Mouse (Mus musculus) 3134 (cell line): ENCODE measurements at regions not wholly inside any gene's neighbourhood (a gene's known extent, or its start where the extent isn't known, plus 50 kb on each side); places are given as distances from the start of the nearest gene placed in this dataset.

ENCODE experiments used
- DNase-seq: peaks from one replicate; pipeline ENCODE4 v3.0.0-alpha.2; 2011; ENCODE audit warnings: low spot score; ENCODE audit not compliant: insufficient read length; ENCODE audit errors: extremely low read depth

DNA sequence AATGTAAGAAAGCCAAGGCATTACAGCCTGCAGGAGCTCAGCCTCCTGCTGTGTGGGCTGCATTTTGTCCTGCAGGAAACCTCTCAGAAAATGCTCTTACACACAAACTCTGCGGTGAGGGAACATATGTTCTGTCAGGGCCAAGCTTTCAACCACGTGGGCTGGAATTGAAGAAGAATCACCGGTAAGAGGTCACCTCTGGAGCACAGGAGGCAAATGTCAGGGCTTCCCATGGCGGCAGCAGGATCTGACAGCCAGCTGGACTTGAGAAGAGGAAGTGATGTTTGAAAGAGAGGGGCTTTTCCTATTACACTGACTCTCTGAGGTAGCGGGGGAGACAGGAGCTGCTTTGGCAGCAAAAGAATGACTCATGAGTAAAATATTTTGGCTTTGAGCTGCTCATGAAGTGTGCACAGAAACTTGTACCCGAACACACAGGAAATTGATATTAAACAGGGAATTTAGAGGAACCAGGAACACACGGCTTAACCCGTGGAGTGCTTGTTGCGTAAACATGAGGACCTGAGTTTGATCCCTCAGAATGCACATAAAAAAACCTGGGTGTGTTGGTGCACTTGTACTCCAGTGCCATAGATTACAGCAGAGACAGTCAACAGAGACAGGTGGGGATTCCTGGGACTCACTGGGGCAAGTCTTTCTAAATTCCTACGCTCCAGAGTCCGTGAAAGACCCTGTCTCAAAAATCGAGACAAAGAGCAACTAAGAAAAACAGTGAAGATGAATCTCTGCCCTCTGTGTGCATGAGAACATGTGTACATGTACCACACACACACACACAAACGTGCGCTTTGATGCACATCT lies 848.1 kb upstream of the A1bg start:
- DNase-seq: peak; percentile 36

DNA sequence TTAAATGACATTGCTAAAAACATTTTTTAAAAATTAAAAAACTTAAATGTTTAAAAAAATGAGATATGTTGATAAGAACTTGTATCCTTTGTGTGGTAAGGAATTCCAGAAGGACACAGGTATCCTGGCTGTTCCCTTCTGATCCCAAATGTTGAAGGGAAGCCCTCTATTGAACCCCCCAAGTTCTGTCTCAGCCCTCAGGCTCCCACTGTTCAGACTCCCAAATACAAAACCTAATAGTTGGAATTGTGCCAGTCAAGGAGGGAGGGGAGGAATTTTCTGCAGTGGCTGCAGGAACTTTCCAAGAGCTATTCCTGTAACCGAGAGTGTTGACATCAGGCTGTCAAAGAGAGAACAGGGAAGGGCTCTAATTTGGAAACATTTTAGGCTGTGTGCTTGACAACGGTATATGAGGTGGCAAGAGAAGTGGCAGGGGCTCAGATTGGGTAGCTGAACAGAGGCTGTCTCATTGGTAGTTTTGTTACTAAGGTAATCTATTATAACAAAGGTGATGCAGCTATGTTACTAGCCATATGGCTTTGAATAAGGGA lies 843.8 kb upstream of the A1bg start:
- no peak for DNase-seq

DNA sequence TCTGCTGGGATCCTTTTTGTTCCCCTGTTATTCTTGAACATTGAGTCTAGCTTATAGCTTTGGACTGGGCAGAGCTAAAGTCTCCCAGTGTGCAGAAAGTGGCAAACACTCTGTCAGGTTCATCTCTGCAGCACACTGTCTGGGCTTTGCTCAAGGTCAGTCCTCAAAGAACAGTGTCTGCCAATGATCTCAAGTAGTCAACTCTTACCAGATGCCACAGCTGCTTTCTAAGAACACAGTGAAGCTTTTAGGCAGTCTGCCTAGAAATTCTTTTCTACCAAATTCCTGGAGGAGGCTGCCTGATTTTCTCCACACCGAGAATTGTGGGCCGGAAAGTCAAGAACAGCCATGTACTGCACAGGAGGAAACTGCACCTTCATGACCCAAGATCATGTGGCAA lies 831.0 kb upstream of the A1bg start:
- no peak for DNase-seq

DNA sequence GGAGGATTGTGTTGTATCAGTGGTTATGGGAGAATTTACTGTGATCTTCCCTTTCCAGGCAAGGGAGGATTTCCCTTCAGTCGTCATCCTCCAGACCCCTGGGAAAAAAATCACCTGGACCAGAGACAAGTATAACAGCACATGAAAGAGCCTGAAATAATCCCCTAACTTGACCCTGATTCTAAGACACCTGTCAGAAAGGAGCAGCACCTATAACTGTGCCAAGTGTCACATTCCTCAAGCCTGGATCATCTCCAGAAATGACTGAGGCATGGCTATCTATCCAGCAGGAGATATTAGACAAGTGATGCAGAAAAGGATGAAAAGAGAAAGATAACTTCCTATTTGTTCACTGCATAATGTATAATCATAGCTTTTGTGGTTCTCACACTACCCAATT lies 800.9 kb upstream of the A1bg start:
- DNase-seq: no peak

DNA sequence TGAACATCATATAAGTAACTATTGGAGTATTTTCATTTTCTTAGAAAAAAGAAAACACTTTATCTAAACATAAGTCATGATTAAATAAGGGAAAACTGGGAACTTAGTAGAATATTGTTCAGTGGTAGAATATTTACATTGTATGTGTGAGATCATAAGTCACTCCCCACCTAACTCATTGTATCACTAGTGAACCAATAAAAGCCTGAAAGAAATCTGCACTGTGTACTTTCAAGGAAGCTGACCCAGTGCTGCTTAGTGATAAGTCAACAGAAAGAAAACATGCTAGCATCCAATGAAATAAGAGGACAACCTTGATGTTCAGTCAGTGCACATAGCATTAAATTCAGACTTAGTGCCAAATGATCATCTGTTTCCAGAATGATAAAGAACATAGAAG lies 795.7 kb upstream of the A1bg start:
- DNase-seq: no peak

DNA sequence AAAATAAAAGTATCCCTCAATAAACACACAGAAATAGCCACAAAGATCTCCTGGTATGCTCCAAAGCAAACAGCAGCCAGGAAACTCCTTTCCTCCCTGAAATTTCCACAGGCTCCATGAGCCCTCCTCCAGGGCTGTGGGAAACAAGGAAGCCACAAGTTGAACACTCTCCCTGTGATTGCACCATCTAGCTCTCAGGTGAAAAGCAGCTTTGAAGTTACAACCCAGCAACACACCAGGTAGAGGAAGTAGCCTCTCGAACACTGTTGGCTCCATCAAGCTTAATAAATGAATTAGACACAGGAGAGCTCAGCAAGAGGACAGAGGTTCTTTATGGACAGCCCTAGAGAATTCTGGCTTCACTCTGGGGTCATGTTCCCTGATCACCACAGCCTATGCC lies 794.4 kb upstream of the A1bg start:
- no peak for DNase-seq

DNA sequence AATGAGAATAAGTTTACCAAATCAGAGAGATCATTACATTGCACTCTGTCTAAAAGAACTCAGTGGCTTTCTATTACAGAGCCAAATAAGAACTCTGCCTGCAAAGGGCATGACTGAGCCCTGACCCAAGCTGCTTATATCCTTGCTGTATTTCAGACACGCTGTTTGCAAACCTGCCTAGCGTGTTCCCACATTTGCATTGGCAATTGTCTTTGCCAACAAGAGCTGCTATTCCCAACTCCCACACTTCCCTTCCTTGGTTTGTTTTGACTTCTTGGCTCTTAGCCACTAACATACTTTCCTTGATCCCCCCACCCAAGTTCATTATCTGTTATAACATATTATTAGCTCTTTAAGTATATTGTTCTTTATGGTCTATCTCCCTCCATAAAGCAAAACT lies 791.1 kb upstream of the A1bg start:
- no peak for DNase-seq

DNA sequence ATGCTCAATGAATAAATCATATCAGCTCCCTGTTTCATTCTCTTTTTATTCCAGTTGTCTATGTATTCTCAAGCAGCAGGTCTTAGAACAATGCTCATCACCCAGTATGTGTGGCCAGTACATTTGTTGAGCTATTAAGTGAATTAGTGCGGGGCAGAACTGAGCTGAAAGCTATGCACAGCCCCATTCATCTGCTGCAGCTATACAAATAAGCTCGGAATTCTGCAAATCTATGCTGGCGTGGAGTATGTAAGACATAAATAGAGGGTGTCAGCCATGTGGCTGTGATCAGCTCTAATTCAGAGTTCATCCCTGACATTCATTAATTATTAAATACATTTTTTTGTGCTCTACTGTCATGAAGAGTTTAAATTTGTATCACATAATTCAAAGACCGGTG lies 786.1 kb upstream of the A1bg start:
- DNase-seq: no peak

DNA sequence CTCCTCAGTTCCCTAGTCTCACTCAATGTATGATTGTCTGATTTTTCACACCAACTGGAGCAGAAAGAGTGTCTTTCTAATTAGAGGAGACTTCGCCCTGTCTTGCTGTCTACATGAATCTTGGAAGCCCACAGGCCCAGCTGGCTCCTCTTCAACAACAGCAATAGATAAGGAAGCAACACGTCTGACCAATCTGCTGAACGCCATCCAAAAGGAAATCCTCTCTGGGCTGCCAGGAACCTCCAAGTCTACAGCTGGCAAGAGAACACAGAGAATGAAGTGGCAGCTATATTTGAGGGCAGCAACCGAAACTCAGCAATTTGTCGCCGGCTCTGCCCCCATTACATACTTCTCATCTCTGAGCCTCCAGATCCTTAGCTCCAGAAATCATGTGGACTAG lies 785.1 kb upstream of the A1bg start:
- no peak for DNase-seq

DNA sequence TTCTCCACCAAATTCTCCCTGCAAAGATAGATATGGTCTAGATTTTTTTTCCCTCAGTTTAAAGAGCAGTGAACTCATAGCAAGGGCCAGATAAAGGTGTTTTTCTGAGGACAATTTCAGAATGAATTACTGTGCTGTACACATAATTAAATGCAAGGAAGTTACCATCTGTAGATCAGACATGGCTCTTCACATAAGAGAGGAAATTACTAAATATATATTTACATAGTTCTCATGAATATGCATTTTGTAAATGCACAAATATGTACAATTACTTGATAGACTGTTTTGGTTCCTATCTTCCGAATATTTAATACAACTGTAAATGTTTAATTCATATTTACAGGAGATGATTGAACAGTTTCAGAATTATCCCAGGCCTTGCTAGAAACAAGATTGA lies 769.9 kb upstream of the A1bg start:
- no peak for DNase-seq

DNA sequence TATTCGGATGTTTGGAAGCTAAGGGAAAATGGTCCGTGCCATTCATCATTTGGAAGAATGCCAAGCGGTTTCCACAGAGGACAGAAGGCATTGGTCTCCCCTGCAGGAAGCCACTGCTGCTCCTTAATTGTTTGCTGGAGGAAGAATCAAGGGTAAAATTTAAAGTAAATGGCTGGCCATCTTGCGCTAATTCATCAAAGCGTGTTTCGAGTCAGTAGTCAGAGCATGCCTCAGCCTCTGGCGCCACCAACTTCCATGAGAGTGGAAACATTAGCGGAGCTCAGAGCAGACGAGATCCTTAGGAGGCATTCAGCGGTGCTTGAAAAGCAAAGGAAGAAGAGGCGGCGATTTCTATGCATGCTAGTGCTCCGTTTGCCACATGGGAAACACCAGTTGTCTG lies 767.6 kb upstream of the A1bg start:
- DNase-seq: no peak

DNA sequence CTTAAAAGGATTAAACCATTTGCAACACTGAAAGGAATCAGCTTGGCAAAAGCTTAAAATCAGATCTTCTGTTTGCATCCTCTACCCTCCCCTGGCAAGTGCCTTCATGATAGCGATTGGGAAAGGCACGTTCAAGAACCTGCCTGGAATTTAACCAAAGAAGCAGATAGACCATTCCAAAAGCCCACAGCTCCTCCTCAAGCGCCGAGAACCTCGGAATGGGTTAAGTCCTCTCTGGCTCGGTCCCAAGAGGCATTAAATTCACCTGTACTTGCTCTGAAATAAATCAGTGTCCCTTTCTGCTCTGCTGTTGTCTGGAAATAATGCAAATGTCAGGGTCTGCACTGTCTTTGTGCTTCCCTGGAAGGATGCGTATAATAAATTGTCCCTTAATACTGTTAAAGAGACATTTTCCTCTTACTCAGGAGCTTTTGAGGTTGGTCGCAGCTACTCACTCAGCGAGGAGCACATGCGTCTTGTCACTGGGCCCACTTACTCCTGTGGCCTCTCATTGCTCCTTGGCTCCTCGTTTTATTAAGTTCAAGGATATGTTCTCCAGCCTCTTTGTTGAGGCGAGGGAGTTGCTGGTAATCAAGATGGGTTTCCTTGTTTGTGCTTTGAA lies 767.1 kb upstream of the A1bg start:
- no peak for DNase-seq

DNA sequence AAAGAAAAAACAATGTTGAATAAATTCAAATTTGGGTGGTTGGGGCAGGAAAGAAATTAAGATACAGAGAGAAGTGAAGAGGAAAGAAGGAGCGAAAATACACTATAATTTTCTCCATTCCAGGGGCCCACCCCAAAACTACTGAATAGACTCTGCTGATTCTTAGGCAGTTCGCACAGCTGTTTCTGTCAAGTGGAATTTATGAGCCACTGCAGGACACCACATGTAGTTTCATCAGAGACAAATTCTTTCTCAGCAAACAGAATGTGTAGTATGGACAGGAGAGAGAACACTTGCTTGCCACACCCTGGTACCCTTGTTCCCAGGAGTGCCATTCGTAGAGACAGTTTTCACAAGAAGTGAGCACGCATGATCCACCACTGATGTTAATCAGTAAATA lies 760.2 kb upstream of the A1bg start:
- no peak for DNase-seq

DNA sequence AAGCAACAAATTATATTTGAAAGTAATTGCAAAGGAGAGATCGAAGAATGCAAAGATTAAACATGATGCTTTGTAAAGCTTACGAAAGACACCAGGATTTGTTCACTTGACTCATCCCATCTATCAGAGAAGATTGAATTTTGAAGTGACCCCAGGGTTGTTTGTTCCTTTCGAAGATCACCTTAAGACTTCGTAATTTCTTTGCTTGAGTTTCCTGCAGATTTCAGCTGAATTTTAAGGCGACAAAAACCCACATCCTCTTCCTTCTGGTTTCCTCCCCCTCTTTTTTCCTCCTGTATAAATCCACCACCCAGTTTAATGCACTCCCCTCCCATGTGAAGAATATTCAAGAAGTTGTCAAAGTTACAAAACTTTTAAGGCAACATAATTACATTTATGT lies 747.7 kb upstream of the A1bg start:
- DNase-seq: no peak

DNA sequence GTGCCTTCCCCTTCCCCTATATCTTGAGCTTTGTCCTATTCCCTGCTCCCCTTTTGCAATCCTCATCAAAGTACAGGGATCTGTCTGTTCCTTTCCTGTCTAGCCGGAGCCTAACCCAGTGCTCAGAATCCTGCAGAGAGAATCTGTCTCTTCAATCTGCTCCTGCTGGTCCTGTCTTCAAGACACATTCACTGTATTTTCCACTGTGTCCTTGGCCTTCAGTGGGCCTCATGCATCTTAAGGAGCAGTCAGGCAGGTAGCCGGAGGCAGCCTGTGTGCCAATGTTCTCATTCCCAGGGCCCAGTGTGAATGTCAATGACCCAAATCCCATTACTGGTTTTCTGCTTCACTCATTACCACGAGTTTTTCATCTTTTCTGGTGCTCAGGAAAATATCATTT lies 737.8 kb upstream of the A1bg start:
- DNase-seq: no peak

DNA sequence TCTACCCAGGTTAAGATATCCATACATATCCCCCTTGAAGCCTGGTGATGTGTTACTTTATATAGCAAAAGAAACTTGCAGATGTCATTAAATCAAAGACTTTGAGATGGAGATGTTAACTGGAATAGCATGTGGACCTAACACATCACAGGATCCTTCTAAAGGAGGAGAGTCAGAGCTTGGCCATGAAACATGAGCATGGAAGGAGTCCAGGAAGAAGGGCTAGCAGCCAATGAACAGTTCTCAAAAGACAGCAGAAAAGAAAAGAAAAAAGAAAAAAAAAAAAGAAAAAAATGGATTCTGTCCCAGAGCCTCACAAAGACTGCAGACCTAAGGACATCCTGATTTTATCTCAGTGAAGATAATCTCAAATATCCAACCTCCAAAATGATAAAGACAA lies 734.1 kb upstream of the A1bg start:
- DNase-seq: no peak

DNA sequence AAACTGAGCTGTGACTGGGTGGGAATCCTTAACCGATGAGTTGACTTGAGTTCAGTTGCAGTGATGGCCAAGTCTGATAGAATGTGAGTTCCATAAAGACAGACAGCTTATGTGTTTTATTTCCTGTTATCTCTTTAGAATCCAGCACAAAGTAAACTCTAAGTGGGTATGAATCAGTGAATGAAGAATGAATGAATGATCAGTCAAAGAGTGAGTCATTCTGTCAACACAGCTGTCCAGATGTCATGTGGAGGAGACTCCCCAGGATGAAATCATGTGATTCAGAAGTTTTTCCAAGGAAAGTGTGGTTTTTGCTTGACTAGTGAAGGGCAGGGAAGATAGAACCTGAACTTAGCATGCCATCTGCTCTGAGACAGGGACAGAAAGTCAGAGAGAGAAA lies 732.0 kb upstream of the A1bg start:
- DNase-seq: peak; percentile 17

DNA sequence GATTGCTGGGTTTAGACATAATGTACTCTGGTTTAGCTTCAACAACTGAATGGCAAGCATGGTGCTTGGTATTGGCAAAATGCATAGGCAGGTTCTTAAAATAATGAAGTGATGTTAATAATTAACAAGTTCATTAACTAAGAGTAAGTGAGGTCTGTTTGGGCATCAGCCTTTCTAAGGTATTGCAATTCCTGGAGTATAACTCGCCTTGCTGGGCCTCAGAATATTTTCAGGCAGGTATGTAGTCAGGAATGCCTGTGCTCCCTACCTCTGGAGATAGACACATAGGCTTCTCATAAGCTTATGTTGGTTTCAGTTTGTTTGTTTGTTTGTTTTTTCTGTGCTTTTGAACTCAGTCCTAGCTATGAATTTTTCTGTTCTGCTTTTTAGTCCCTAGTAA lies 731.0 kb upstream of the A1bg start:
- no peak for DNase-seq

DNA sequence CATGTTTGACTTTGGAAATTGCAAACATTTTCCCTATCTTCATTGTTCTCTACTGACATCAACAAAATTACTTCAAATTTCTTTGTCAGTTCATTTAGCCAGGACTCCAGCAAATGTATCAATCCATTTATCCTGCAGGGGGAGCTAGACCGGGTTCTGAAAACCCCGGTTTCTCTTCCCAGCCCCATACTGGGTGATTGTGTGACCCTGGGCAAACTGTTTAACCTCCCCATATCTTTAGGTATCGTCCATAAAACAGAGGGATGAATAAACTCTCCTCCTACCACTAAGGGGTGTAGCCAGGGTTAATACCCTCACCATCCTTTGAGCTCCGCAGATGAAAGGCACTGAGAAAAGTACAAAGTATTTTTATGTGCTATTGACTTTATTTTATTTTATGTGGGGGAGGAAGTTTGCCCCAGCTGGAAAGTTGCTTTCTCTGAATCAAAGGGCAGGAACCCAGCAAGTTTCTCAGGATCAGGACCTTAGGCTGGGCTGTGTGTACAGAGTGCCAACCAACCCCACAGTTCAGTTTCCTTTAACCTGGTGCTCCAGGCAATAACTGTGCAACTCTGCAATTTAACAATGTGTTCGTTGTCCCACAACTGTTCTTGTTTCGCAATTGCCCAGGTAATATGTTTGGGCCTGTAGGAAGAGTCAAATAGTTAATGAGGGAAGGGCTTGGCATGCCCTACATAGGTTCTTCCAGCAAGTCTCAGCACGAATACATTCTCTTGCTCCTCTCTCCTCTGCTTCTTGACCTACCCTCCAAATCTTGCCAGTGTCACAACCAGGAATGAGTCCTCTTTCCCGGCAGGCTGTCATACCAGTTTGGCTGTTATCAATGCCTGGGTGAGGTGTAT lies 696.1 kb upstream of the A1bg start:
- no peak for DNase-seq

DNA sequence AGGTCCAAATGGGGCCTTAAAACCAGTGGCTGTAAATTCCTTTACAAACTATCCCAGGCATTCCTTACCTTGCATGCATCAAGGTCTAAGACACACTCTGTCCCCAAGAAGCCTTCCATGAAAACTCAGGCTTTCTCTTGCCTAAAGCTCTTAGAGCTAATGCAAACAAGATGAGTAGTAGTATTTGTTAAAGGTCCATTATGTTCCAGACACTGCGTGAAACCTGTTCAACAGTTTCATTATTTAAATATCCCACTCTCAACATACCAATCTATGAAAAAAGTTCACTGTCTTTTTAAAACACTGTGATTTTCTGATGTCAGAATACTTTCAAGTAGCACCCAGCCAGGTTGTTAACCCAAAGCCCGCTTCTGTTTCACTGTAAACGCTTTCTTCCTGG lies 687.9 kb upstream of the A1bg start:
- no peak for DNase-seq

DNA sequence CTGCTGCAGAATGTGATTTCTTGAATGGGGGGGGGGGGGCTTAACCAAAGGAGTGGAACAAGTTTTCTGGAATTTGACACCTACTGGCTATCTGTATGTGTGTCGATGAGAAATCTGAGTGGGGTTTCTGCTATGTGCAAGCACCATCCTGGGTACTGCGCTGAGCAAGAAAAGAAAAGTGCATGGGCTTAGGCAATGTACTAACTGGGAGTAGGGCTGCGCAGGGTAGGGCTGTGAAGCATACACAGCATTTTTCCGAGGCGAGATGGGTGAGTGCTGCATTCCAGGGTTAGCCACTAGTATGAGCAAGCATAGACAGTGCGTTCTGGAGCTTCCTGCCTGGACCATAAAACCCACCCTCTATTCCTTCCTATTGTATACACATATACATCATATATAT lies 686.8 kb upstream of the A1bg start:
- peak; percentile 67 for DNase-seq
